21 mouse cellular contexts compared by ENCODE assay signal in the genomic region with DNA sequence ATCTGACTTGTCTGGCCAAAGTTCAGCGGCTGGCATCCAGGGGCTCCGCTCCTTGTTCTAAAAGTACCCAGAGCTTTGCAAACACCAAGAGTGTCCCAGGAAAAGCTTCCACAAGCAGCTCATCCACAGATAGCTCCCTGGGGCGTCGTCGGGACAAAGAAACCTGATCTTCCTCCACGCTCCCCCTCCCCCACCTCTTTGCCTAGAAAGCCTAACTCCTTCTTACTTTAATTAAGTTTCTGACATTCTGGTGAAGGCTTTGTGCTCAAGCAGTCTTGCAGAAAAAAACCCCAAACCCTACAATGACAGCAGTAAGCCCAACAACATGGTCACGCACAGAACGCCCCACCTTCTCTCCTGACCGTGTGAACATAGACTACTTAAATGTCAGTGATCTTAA.
DNase-seq lines count a peak whose midpoint lies in the region; ATAC-seq lines count a peak whose summit lies in the region.
"Had no signal": no experiment of that assay in that cellular context is flagged by ENCODE, and none has a peak within 500 bp of the region (broad histone marks: within the 10 kb centered on the region; RNA-seq: fewer than 3 reads in every experiment).

No protein-coding gene starts in this region.

- 10% methylated on average over 9 of the region's 9 CpGs for WGBS in hindbrain, embryonic 11.5 days
- WGBS in hindbrain, embryonic 13.5 days: 13% methylated on average over 9 of the region's 9 CpGs
- WGBS in midbrain, embryonic 14.5 days: 8% methylated on average over 9 of the region's 9 CpGs
- 7% methylated on average over 9 of the region's 9 CpGs for WGBS in midbrain, embryonic 15.5 days
- 7% methylated on average over 9 of the region's 9 CpGs for WGBS in embryonic facial prominence, embryonic 11.5 days

- H3K4me3 ChIP-seq in hindbrain, embryonic 11.5 days (ENCODE audit: low read depth, low read length): no peak overlapping the region
- H3K4me3 ChIP-seq in hindbrain, embryonic 13.5 days: no peak overlapping the region
- H3K4me3 ChIP-seq in midbrain, embryonic 14.5 days (replicated peaks; ENCODE audit: low read depth, low read length): no peak overlapping the region
- H3K4me3 ChIP-seq in midbrain, embryonic 15.5 days: no peak overlapping the region
- H3K4me3 ChIP-seq in embryonic facial prominence, embryonic 11.5 days (ENCODE audit: low read depth, low read length): no peak overlapping the region
- H3K4me3 ChIP-seq: hindbrain, embryonic 12.5 days; neural tube, embryonic 13.5 days had no signal

- no peaks in the 10 kb centered on the region for H3K36me3 ChIP-seq in hindbrain, embryonic 11.5 days (ENCODE audit: control insufficient read depth, insufficient read depth, low read length)
- no peaks in the 10 kb centered on the region for H3K36me3 ChIP-seq in hindbrain, embryonic 13.5 days
- no peaks in the 10 kb centered on the region for H3K36me3 ChIP-seq in midbrain, embryonic 14.5 days (ENCODE audit: control insufficient read depth, insufficient read depth, low read length)
- H3K36me3 ChIP-seq in midbrain, embryonic 15.5 days (replicated peaks): no peaks in the 10 kb centered on the region
- H3K36me3 ChIP-seq in embryonic facial prominence, embryonic 11.5 days (replicated peaks; ENCODE audit: control insufficient read depth, insufficient read depth, low read depth, low read length): no peaks in the 10 kb centered on the region
- H3K36me3 ChIP-seq: hindbrain, embryonic 12.5 days; neural tube, embryonic 13.5 days had no signal

- H3K27me3 ChIP-seq in hindbrain, embryonic 11.5 days (ENCODE audit: control insufficient read depth, insufficient read depth, low read length): no peaks in the 10 kb centered on the region
- no peaks in the 10 kb centered on the region for H3K27me3 ChIP-seq in hindbrain, embryonic 13.5 days
- no peaks in the 10 kb centered on the region for H3K27me3 ChIP-seq in midbrain, embryonic 14.5 days (ENCODE audit: control insufficient read depth, insufficient read depth, low read length)
- no peaks in the 10 kb centered on the region for H3K27me3 ChIP-seq in midbrain, embryonic 15.5 days (replicated peaks)
- H3K27me3 ChIP-seq in embryonic facial prominence, embryonic 11.5 days (ENCODE audit: control insufficient read depth, insufficient read depth, low read length): no peaks in the 10 kb centered on the region
- H3K27me3 ChIP-seq: CH12.LX; hindbrain, embryonic 12.5 days; neural tube, embryonic 13.5 days had no signal

- H3K4me1 ChIP-seq in hindbrain, embryonic 11.5 days (replicated peaks; ENCODE audit: control insufficient read depth, insufficient read depth, low read length): peaks cover 2% of the 10 kb centered on the region; the same call in 1 of the 2 replicates
- peaks cover 5% of the 10 kb centered on the region; the same call in 1 of the 2 replicates for H3K4me1 ChIP-seq in hindbrain, embryonic 13.5 days (replicated peaks)
- peaks cover 8% of the 10 kb centered on the region; the same call in 1 of the 2 replicates for H3K4me1 ChIP-seq in midbrain, embryonic 14.5 days (ENCODE audit: control insufficient read depth, insufficient read depth, low read length)
- H3K4me1 ChIP-seq in midbrain, embryonic 15.5 days: 0 out of 2 replicates have a peak, but pooled peaks cover 3% of the 10 kb centered on the region
- H3K4me1 ChIP-seq in embryonic facial prominence, embryonic 11.5 days (ENCODE audit: control insufficient read depth, insufficient read depth, low read length): no peaks in the 10 kb centered on the region; the same call in 1 of the 2 replicates

- H3K27ac ChIP-seq in hindbrain, embryonic 11.5 days (ENCODE audit: low read depth, low read length): no peak overlapping the region
- no peak overlapping the region for H3K27ac ChIP-seq in hindbrain, embryonic 13.5 days
- H3K27ac ChIP-seq in midbrain, embryonic 14.5 days (replicated peaks; ENCODE audit: low read depth, low read length): no peak overlapping the region
- H3K27ac ChIP-seq in midbrain, embryonic 15.5 days: no peak overlapping the region
- no peak overlapping the region for H3K27ac ChIP-seq in embryonic facial prominence, embryonic 11.5 days (replicated peaks; ENCODE audit: low read depth, low read length)
- H3K27ac ChIP-seq: hindbrain, embryonic 12.5 days; neural tube, embryonic 13.5 days; stomach, postnatal 0 days had no signal

- H3K4me2 ChIP-seq in hindbrain, embryonic 11.5 days (replicated peaks; ENCODE audit: low read depth, low read length): no peak overlapping the region
- no peak overlapping the region for H3K4me2 ChIP-seq in hindbrain, embryonic 13.5 days
- H3K4me2 ChIP-seq in midbrain, embryonic 14.5 days (ENCODE audit: low read length): no peak overlapping the region
- no peak overlapping the region for H3K4me2 ChIP-seq in midbrain, embryonic 15.5 days
- H3K4me2 ChIP-seq in embryonic facial prominence, embryonic 11.5 days (ENCODE audit: low read depth, low read length): no peak overlapping the region
- H3K4me2 ChIP-seq: hindbrain, embryonic 12.5 days; neural tube, embryonic 13.5 days had no signal

- ATAC-seq in hindbrain, embryonic 11.5 days (ENCODE audit: low FRiP score): no peak
- no peak for ATAC-seq in hindbrain, embryonic 13.5 days (ENCODE audit: low FRiP score)
- no peak for ATAC-seq in midbrain, embryonic 14.5 days (ENCODE audit: low FRiP score, low TSS enrichment)
- no peak for ATAC-seq in midbrain, embryonic 15.5 days (replicated peaks)
- ATAC-seq in embryonic facial prominence, embryonic 11.5 days (replicated peaks; ENCODE audit: insufficient number of reproducible peaks, low FRiP score, low TSS enrichment, low read depth): no peak
- ATAC-seq: liver, postnatal 0 days; Patski had no signal

- peak; percentile 37 for DNase-seq in hindbrain, embryonic 11.5 days (ENCODE audit: low spot score)
- peak; percentile 49 for DNase-seq in midbrain, embryonic 14.5 days
- peak; percentile 67 for DNase-seq in embryonic facial prominence, embryonic 11.5 days (ENCODE audit: low spot score)
- peak; percentile 59 for DNase-seq in retina, postnatal 1 day
- no peak for DNase-seq in testis, postnatal 14 days (ENCODE audit: low spot score)
- no peak for DNase-seq in urinary bladder, adult 18-20 months (ENCODE audit: low spot score in 2 of 2)
- DNase-seq: adrenal gland, postnatal 10 days; cerebellum, postnatal 36 days; kidney, adult 8-10 months; left cerebral cortex, postnatal 4 days; liver, postnatal 0 days; lung, postnatal 36 days; right cerebral cortex, adult 18-20 months; thymus, postnatal 4 days had no signal

- no peak overlapping the region for H3K9ac ChIP-seq in hindbrain, embryonic 11.5 days (ENCODE audit: low read depth, low read length)
- no peak overlapping the region for H3K9ac ChIP-seq in hindbrain, embryonic 13.5 days
- H3K9ac ChIP-seq in midbrain, embryonic 14.5 days (replicated peaks; ENCODE audit: low read length): no peak overlapping the region
- H3K9ac ChIP-seq in midbrain, embryonic 15.5 days: no peak overlapping the region
- no peak overlapping the region for H3K9ac ChIP-seq in embryonic facial prominence, embryonic 11.5 days (replicated peaks; ENCODE audit: low read length)
- H3K9ac ChIP-seq: hindbrain, embryonic 12.5 days; liver, postnatal 0 days; neural tube, embryonic 13.5 days had no signal

- H3K9me3 ChIP-seq in hindbrain, embryonic 11.5 days (ENCODE audit: control insufficient read depth, low read length): no peaks in the 10 kb centered on the region
- no peaks in the 10 kb centered on the region for H3K9me3 ChIP-seq in hindbrain, embryonic 13.5 days
- no peaks in the 10 kb centered on the region for H3K9me3 ChIP-seq in midbrain, embryonic 14.5 days (ENCODE audit: control insufficient read depth, low read length)
- H3K9me3 ChIP-seq in midbrain, embryonic 15.5 days: no peaks in the 10 kb centered on the region
- H3K9me3 ChIP-seq in embryonic facial prominence, embryonic 11.5 days (replicated peaks; ENCODE audit: control insufficient read depth, low read length): no peaks in the 10 kb centered on the region
- H3K9me3 ChIP-seq: hindbrain, embryonic 12.5 days; neural tube, embryonic 13.5 days had no signal

Comparison
In these comparisons a context has a peak if more than half of its experiments do, and no peak if none do; other contexts are left out.
1. DNase-seq: peak in hindbrain, embryonic 11.5 days (single experiment), midbrain, embryonic 14.5 days (single experiment), embryonic facial prominence, embryonic 11.5 days (single experiment) and retina, postnatal 1 day (single experiment); none in testis, postnatal 14 days (single experiment) and urinary bladder, adult 18-20 months (0 of 2).